Mouse (Mus musculus) hindbrain, embryonic 12.5 days (tissue): ENCODE results near the gene Pim1. TPM values are rescaled to one million over a fixed set of nuclear protein-coding genes. Genes with fewer than 3 reads are reported as not detected.

Experiments
- ATAC-seq: fragments of 200-750 bp; cut with Nextera tagmentation; 2 replicates; pipeline ENCODE4 v1.8.0; 2017; ENCODE audit warnings: moderate TSS enrichment; ENCODE audit not compliant: low FRiP score
- H3K27ac ChIP-seq: fragments of 300-500 bp; sonication (generic); 2 replicates; pipeline ENCODE4 v1.5.1; 2016; ENCODE audit warnings: mild to moderate bottlenecking
- H3K27me3 ChIP-seq: fragments of 300-500 bp; sonication (generic); 2 replicates; pipeline ENCODE4 v1.6.1; 2016; ENCODE audit warnings: mild to moderate bottlenecking
- H3K36me3 ChIP-seq: fragments of 300-500 bp; sonication (generic); 2 replicates; pipeline ENCODE4 v1.6.1; 2016; ENCODE audit warnings: mild to moderate bottlenecking
- H3K4me1 ChIP-seq: fragments of 300-500 bp; sonication (generic); 2 replicates; pipeline ENCODE4 v1.6.1; 2016
- H3K4me2 ChIP-seq: fragments of 300-500 bp; sonication (generic); replicated peaks from 2 replicates; pipeline ENCODE4 v1.6.1; 2016; ENCODE audit warnings: mild to moderate bottlenecking
- H3K4me3 ChIP-seq: fragments of 300-500 bp; sonication (generic); 2 replicates; pipeline ENCODE4 v1.5.1; 2016; ENCODE audit warnings: mild to moderate bottlenecking
- H3K9ac ChIP-seq: fragments of 300-500 bp; sonication (generic); 2 replicates; pipeline ENCODE4 v1.6.1; 2016; ENCODE audit warnings: mild to moderate bottlenecking, moderate library complexity
- H3K9me3 ChIP-seq: fragments of 300-500 bp; sonication (generic); replicated peaks from 2 replicates; pipeline ENCODE4 v1.6.1; 2016; ENCODE audit warnings: mild to moderate bottlenecking
- WGBS: fragments of 180-500 bp; shearing (Covaris S2); methylation state at CpG from one replicate; pipeline ENCODE4 v1.1.7; 2016; 5-methylcytosine and 5-hydroxymethylcytosine counted together
- polyA plus RNA-seq: library from polyadenylated mRNA; unstranded; fragments of >200 nt; fragmentation: Nextera tagmentation; extraction: Ambion mirVana; gene quantifications from 2 replicates; pipeline ENCODE4 v1.2.1, GENCODE M21; 2016

Gene Pim1
- polyA plus RNA-seq, 1 experiment from 2014 or later = 17.8 TPM

- WGBS = 85% methylated on average over 2 of the region's 2 CpGs
- no peak for ATAC-seq
These were observed 53.5 kb downstream of the Pim1 start for GRCm38 (mm10) chr17:29544064-29544463.

GRCm38 (mm10) chr17:29545241-29545640 lies 54.7 kb downstream of the Pim1 start:
- no peaks in the 10 kb centered on the region for H3K9me3 ChIP-seq
- H3K36me3 ChIP-seq = no peaks in the 10 kb centered on the region
- H3K27ac ChIP-seq = no peak overlapping the region
- no peaks in the 10 kb centered on the region for H3K27me3 ChIP-seq
- peaks cover 7% of the 10 kb centered on the region for H3K4me1 ChIP-seq
- H3K4me2 ChIP-seq = no peak overlapping the region
- no peak overlapping the region for H3K9ac ChIP-seq
- WGBS = 93% methylated on average over 5 of the region's 5 CpGs
- no peak for ATAC-seq
- no peak overlapping the region for H3K4me3 ChIP-seq

More at GRCm38 (mm10) chr17:29544064-29544463, 53.5 kb downstream of the Pim1 start:
- Histone ChIP-seq H3K36me3 (no peaks in the 10 kb centered on the region), H3K9ac (no peak overlapping the region), H3K4me3 (no peak overlapping the region), H3K4me1 (0 out of 2 replicates have a peak, but pooled peaks cover under 1% of the 10 kb centered on the region), H3K27me3 (no peaks in the 10 kb centered on the region), H3K4me2 (no peak overlapping the region), H3K27ac (no peak overlapping the region), H3K9me3 (no peaks in the 10 kb centered on the region)

Other genes with a start within 250 kb of the Pim1 start
- gene Ppil1, start 226.6 kb upstream of the Pim1 start, polyA plus RNA-seq = 102 and 105 TPM in 2 replicates
- gene BC004004, start 222.0 kb upstream of the Pim1 start, polyA plus RNA-seq = 72.5 and 76.9 TPM in 2 replicates
- 0.97 and 1.2 TPM in 2 replicates for gene Pi16, start 173.1 kb upstream of the Pim1 start, polyA plus RNA-seq
- gene Mtch1, start 142.8 kb upstream of the Pim1 start, polyA plus RNA-seq = 438 and 466 TPM in 2 replicates
- 4.3 and 7.0 TPM in 2 replicates for gene Fgd2, start 129.8 kb upstream of the Pim1 start, polyA plus RNA-seq
- not detected in 2 replicates for gene Gm17657, start 58.9 kb downstream of the Pim1 start, polyA plus RNA-seq
- gene Tbc1d22b, start 59.0 kb downstream of the Pim1 start, polyA plus RNA-seq = 24.6 and 26.4 TPM in 2 replicates
- gene Tmem217, start 61.6 kb downstream of the Pim1 start, polyA plus RNA-seq = 1.8 and 2.4 TPM in 2 replicates
- gene Rnf8, start 124.0 kb downstream of the Pim1 start, polyA plus RNA-seq = 100 and 105 TPM in 2 replicates
- 3.7 and 4.1 TPM in 2 replicates for gene Gm28043, start 124.1 kb downstream of the Pim1 start, polyA plus RNA-seq
- 141 and 170 TPM in 2 replicates for gene Cmtr1, start 169.8 kb downstream of the Pim1 start, polyA plus RNA-seq
- gene Ccdc167, start 226.3 kb downstream of the Pim1 start, polyA plus RNA-seq = 14.0 and 15.3 TPM in 2 replicates